Mouse (Mus musculus): Measurements from ENCODE around the gene Ptma.

GRCm38 (mm10) chr1:86491533-86492094, 34.9 kb upstream of the Ptma start:
- TF ChIP-seq POLR2A (IDR thresholded peaks at IDR 0.05; ENCODE audit: low read depth, low read length) (no peak), CTCF (IDR thresholded peaks at IDR 0.05; ENCODE audit: extremely low read depth, insufficient read length, insufficient replicate concordance, low read depth, low read length) (no peak)

Measured in small intestine, adult 2 months (tissue).